Mouse (Mus musculus): ENCODE data around the gene Slc4a1. TPM values are rescaled to one million over a fixed set of nuclear protein-coding genes. Genes with fewer than 3 reads are reported as not detected.

Gene Slc4a1
- polyA plus RNA-seq, 1 experiment from 2014 or later = 2.3 TPM

Small RNA genes within 50 kb of the gene (microRNA-seq; reads per million reads assigned to microRNA genes)
- not detected for gene Mir6930

Other genes starting within 250 kb of the Slc4a1 start
- 0.20 TPM in 1 of 2 replicates, not detected in the other for gene Nags, start 220.7 kb downstream of the Slc4a1 start, polyA plus RNA-seq (2015; fragmentation: Nextera tagmentation; extraction: Ambion mirVana)
- gene Tmem101, start 209.8 kb downstream of the Slc4a1 start, polyA plus RNA-seq (2015; fragmentation: Nextera tagmentation; extraction: Ambion mirVana) = 45.8 and 46.5 TPM in 2 replicates
- 87.8 and 95.3 TPM in 2 replicates for gene Lsm12, start 180.9 kb downstream of the Slc4a1 start, polyA plus RNA-seq (2015; fragmentation: Nextera tagmentation; extraction: Ambion mirVana)
- 39.0 and 42.9 TPM in 2 replicates for gene G6pc3, start 176.6 kb downstream of the Slc4a1 start, polyA plus RNA-seq (2015; fragmentation: Nextera tagmentation; extraction: Ambion mirVana)
- 74.4 and 76.3 TPM in 2 replicates for gene Hdac5, start 136.0 kb downstream of the Slc4a1 start, polyA plus RNA-seq (2015; fragmentation: Nextera tagmentation; extraction: Ambion mirVana)
- 1.6 and 1.8 TPM in 2 replicates for gene BC030867, start 117.3 kb downstream of the Slc4a1 start, polyA plus RNA-seq (2015; fragmentation: Nextera tagmentation; extraction: Ambion mirVana)
- 0.07 and 0.10 TPM in 2 replicates for gene Asb16, start 97.5 kb downstream of the Slc4a1 start, polyA plus RNA-seq (2015; fragmentation: Nextera tagmentation; extraction: Ambion mirVana)
- gene Tmub2, start 81.3 kb downstream of the Slc4a1 start, polyA plus RNA-seq (2015; fragmentation: Nextera tagmentation; extraction: Ambion mirVana) = 72.8 and 78.5 TPM in 2 replicates
- 28.3 and 28.9 TPM in 2 replicates for gene Atxn7l3, start 69.6 kb downstream of the Slc4a1 start, polyA plus RNA-seq (2015; fragmentation: Nextera tagmentation; extraction: Ambion mirVana)
- 70.1 and 85.2 TPM in 2 replicates for gene Ubtf, start 46.5 kb downstream of the Slc4a1 start, polyA plus RNA-seq (2015; fragmentation: Nextera tagmentation; extraction: Ambion mirVana)
- 151 and 155 TPM in 2 replicates for gene Rundc3a, start 27.2 kb upstream of the Slc4a1 start, polyA plus RNA-seq (2015; fragmentation: Nextera tagmentation; extraction: Ambion mirVana)
- 144 and 150 TPM in 2 replicates for gene Slc25a39, start 41.7 kb upstream of the Slc4a1 start, polyA plus RNA-seq (2015; fragmentation: Nextera tagmentation; extraction: Ambion mirVana)
- 65.2 and 75.8 TPM in 2 replicates for gene Grn, start 64.1 kb upstream of the Slc4a1 start, polyA plus RNA-seq (2015; fragmentation: Nextera tagmentation; extraction: Ambion mirVana)
- gene Fam171a2, start 81.5 kb upstream of the Slc4a1 start, polyA plus RNA-seq (2015; fragmentation: Nextera tagmentation; extraction: Ambion mirVana) = 18.1 and 20.5 TPM in 2 replicates
- 8.3 and 11.6 TPM in 2 replicates for gene Itga2b, start 103.9 kb upstream of the Slc4a1 start, polyA plus RNA-seq (2015; fragmentation: Nextera tagmentation; extraction: Ambion mirVana)
- gene Gpatch8, start 190.2 kb upstream of the Slc4a1 start, polyA plus RNA-seq (2015; fragmentation: Nextera tagmentation; extraction: Ambion mirVana) = 64.1 and 64.5 TPM in 2 replicates
- 1.6 and 2.4 TPM in 2 replicates for gene Gm11627, start 213.3 kb upstream of the Slc4a1 start, polyA plus RNA-seq (2015; fragmentation: Nextera tagmentation; extraction: Ambion mirVana)
- gene Fzd2, start 238.2 kb upstream of the Slc4a1 start, polyA plus RNA-seq (2015; fragmentation: Nextera tagmentation; extraction: Ambion mirVana) = 3.9 and 4.4 TPM in 2 replicates